Mouse (Mus musculus): ENCODE results near the gene Cfap97d2. TPM values are rescaled to one million over a fixed set of nuclear protein-coding genes. Genes with fewer than 3 reads are reported as not detected.

Gene Cfap97d2
- total RNA-seq, 2 experiments from 2014 or later, result not detected

DNA sequence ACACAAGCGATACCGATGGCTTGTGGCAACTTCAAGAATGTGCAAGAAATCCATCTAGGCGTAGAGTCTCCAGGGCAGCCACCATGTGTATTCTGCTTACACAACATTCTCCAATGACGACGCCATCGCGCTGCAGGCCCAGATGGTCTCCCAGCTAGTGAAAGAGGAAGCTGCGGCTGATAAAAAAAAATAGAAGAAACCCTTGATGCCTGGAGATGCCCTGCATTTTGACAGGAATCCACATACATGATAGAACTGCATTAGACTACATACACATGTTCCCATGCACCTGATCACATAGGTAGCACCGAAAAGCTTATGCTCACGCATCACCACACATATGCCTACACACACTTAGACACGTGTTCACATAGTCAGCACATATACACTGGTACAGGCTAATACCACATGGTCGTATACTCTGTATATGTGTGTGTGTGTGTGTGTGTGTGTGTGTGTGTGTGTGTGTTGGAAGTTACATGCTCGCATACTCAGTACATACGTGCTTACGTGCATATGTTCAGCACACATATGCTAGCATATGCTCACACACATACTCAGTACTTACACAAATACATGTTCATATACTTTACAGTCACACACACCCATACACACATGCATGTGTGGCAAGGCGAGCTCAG, 19.9 kb upstream of the Cfap97d2 start:
- intact Hi-C loops (cut with DNase I), result no loop called here
- no peak for DNase-seq

DNA sequence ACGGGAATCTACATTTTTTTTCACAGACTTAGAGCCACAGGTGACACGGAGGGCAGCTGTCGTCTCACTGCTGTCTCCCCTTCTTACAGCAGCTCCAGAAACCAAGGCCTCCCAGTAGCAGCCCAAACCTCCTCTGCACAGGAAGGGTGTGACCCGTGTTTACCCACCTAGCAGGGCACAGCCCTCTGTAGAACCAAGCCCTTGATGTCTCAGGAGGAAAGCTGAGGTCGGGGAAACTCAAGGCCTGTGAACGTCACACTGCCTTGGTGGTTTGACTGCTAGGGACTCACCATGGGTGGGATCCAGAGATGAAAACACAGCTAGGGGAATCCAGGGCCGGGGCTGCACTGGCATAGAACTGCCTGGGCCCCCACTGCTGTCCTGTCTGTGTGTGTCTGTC, 19.3 kb upstream of the Cfap97d2 start:
- DNase-seq, result no peak
- intact Hi-C loops (cut with DNase I), result no loop called here

DNA sequence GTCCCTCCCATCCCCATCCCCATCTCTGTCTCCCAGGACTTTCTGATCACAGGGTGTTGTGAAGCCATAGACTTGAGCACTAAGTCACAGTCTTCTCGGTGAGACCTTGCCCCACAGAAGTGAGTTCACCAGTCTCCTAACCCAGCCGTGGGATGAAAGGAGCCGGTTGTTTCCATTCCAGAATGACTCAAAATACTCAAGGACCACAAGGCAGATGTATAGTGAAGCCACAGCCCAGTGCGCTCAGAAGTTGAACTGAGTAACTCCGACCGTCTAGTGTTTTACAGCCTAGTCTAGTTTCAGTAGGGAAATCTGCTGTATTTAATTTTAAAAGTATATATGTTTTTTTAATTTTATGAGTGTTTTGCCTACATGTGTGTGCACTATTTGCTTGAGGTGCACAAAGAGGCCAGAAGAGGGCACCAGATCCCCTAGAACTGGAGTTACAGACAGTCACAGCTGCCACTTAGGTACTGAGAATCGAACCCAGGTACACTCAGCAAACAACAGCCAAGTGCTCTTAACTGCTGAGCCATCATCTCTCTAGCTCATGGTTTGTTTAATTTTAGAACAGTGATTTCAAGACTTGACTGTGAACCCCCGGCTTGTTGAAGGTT, 18.5 kb upstream of the Cfap97d2 start:
- DNase-seq, result no peak
- intact Hi-C loops (cut with DNase I), result no loop called here

DNA sequence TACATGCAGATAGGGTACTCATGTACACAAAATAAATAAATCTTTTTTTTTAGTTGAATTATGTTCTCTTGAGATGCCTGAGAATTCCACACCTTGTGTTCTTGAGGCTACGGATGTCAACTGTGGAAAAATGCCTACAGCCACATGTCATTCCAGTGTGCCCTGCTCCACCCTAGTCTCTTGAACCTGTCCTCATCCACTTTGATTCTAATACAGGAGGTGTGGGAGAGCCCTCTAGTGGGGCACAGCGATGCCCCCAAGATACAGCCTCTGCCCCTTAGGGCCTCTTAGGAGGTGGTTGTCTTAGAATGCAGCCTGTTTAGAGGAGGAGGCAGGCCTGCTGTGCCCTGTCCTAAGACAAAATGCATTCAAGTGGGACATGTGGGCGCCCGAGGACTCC, 17.7 kb upstream of the Cfap97d2 start:
- DNase-seq, result no peak
- intact Hi-C loops (cut with DNase I), result no loop called here

- DNase-seq, result peak; percentile 62 to 64
- intact Hi-C loops (cut with DNase I), result no loop called here
These were observed 17.2 kb upstream of the Cfap97d2 start for GRCm38 (mm10) chr8:13688461-13688860.

DNA sequence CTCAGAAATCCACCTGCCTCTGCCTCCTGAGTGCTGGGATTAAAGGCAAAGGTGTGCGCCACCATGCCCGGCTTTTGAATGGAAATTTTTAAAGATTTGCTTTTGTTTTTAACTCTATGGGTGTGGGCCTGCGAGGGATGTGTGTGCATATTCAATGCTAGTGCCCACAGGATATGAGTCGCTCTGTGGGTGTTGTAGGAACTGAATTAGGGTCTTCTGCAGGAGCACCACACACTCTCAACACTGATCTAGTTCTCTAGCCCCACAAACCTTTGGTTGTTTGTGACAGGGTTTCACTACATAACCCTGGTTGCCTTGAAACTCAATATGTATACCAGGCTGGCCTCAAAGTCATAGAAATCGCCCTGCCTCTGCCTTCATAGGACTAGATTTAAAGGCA, 16.4 kb upstream of the Cfap97d2 start:
- intact Hi-C loops (cut with DNase I), result no loop called here
- no peak for DNase-seq

- no peak for DNase-seq
- intact Hi-C loops (cut with DNase I), result no loop called here
These were observed 13.2 kb upstream of the Cfap97d2 start for GRCm38 (mm10) chr8:13692302-13693066.

DNA sequence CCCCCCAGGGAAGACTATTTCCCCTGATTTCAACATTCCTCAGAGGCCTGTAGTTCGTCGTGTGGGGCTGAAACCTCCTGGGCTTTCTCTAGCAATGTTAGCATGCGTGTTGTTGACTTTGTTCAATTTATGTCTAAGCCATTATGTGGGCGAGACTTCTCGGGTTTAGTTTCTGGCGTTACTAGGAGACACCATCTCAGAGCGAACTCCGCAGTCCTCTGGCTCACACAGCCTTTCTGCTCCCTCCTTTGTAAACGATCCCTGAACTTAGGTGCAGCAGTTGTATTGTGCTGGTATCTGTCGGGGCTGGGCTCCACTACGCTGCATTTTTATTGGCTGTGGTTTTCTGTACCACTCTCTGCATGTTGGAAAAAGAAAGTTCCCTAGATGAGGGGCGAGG, 11.0 kb upstream of the Cfap97d2 start:
- no peak for DNase-seq
- intact Hi-C loops (cut with DNase I), result no loop called here

DNA sequence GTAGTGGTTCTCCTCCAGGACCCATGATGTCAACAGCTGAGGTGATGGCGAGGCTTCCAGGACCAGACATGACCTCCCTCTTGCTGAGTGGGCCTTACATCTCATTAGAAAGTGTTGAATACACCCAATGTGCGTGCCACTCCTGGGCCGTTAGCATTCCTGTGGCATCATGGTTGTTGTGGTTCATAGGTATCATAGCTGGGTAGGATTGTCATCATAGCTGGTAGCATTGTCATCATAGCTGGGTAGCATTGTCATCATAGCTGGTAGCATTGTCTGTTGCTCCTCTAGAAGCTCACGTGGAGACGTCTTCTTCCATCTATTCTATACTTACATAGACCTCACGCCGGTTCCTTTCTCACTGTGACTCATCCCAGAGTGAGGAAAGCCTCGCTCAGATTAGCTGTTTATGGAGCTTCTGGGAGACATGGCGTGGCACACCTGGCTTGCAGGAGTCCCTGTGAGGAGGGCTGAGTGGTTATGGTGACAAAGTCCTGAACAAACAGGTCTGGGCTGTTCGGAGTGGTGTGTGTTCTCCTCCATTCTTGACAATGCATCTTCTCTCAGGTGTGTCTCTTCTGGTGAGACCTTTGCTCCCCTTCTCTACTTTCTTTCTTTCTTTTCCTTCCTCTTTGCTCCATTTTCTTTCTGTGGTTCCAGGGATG, 10.4 kb upstream of the Cfap97d2 start:
- intact Hi-C loops (cut with DNase I), result no loop called here

GRCm38 (mm10) chr8:13696157-13696556, 9.5 kb upstream of the Cfap97d2 start:
- DNase-seq, result no peak
- intact Hi-C loops (cut with DNase I), result no loop called here

More for the DNA sequence above, 10.4 kb upstream of the Cfap97d2 start:
- DNase-seq, result no peak

- intact Hi-C loops (cut with DNase I), result no loop called here
- no peak for DNase-seq
These were observed 8.5 kb upstream of the Cfap97d2 start for GRCm38 (mm10) chr8:13697196-13697595.

DNA sequence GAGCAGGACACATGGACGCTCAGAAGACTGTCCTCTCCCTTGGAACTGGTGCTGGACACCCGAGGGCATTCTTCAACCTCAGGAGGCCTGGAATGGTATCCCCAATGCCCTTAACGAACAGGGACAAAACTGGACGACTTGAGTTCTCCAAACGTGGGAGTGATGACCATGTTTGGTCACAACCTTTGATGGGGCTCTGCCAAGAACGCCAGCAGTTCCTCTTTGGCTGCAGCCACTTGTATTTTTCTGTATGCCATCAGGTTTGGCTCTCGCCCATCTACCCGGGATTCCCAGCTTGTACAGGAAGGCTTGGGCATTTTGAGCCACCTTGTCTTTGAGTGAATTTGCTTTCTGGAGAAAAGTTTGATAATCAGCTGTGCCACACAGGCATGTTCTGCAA, 8.0 kb upstream of the Cfap97d2 start:
- DNase-seq, result peak in 1 of 2 experiments; percentile 47
- intact Hi-C loops (cut with DNase I), result no loop called here

DNA sequence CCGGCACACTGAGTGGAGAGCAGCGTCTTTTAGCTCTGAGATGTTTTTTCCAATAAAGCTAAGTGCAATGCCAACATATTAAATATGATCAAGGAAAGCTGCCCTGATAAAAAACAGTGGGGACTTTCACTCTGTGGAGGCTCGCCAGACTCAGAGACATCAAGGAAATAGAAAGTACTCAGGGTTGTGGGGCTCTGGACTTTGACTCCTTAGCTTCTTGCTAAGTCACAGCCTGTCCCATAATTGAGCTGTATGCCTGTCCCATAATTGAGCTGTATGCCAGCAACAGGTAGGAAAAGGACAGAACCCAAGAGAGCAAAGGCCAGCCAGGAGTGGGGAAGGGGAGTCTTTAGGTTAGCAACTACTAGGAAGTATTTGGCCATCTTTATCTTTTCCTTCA, 7.4 kb upstream of the Cfap97d2 start:
- no peak for DNase-seq
- intact Hi-C loops (cut with DNase I), result no loop called here

DNA sequence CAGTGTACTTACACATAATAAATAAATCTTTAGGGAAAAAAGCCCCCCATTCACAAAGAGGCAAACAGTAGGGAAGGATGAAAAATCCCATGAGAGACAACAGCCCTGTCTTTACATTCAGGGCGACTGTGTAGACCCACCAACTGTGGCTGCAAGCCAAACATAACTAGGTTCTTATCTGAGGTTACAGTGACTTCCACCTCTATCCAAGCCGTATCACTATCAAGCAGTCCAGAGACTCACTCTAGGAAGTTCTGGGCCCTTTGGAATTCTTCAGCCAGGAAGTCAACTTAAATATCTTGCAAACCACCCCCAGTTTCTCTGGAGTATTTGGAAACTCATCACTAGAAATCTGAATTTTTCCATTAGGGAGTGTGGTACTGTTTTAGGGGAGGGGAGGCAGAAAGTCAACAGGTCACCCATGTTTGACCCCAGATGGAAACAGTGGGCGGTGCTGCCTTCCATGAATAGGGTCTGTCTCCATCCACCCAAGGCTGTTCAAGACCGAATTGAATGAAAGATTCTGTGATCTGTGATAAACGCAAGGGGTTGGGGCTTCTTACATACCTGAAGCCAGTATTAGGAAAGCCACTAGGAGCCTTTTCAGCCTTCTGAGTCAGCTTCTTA, 6.3 kb upstream of the Cfap97d2 start:
- intact Hi-C loops (cut with DNase I), result no loop called here
- DNase-seq, result no peak

DNA sequence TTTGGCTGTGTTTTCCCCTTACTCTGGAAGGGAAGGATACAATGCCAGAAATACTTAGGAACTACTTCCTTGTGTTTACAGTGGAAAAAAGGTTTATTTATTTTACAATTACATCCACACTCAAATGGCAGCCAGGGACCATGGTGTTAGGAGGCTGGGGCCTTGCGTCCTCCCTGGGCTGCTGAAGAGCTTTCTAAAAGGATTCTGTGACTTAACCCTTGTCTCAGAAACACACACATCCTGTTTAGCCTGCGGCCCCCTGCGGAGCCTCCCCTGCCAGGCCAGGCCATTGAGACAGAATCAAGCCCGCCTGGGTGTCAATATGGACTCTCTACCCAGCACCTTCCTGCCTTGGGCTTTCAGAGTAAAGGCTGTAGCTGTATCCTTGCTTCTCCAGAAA, 2.9 kb upstream of the Cfap97d2 start:
- intact Hi-C loops (cut with DNase I), result no loop called here
- DNase-seq, result no peak

- no peak for DNase-seq
These were observed 1.9 kb upstream of the Cfap97d2 start for GRCm38 (mm10) chr8:13703756-13704155.

GRCm38 (mm10) chr8:13704301-13704700, 1.4 kb upstream of the Cfap97d2 start:
- no peak for DNase-seq
- intact Hi-C loops (cut with DNase I), result no loop called here

More at GRCm38 (mm10) chr8:13703756-13704155, 1.9 kb upstream of the Cfap97d2 start:
- intact Hi-C loops (cut with DNase I), result no loop called here

DNA sequence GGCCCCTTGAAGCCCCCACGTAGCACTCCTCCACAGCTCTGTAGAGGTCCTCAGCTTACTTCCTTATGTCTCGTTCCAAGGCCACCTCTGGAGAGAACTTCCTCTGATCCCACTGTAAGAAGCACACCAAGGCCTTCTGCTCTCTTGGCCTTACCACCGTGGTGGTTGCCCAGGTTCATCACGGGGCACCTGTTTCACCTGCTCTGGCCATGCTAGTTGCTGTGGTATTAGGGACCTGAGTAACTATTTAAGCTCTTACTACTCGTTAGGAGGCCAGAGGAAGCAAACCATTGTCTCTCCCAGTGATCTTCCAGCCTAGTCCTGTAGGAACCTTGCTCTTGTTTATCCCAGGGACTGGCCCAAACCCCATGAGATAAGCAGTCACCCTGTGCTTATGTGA, 1.2 kb downstream of the Cfap97d2 start:
- intact Hi-C loops (cut with DNase I), result no loop called here
- DNase-seq, result no peak

- intact Hi-C loops (cut with DNase I), result no loop called here
These were observed 2.8 kb downstream of the Cfap97d2 start for GRCm38 (mm10) chr8:13708514-13708913.

DNA sequence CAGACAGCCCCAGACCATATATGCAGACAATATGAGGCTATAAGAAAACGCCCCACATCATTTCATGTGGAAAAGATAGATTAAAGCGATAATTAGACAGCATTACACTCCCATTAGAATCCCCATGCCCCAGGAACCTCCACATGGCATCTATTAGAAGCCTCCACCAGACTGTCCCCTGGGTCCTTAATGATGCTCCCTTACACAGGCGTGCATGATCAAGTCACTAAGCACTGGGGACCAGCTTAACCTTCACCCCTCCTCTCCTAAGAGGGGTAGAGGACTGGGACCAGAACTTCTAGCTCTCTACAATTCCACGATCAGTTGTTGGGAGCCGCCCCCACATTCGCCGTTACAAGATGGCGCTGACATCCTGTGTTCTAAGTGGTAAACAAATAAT, 13.3 kb downstream of the Cfap97d2 start:
- DNase-seq, result no peak
- intact Hi-C loops (cut with DNase I), result no loop called here

More at GRCm38 (mm10) chr8:13708514-13708913, 2.8 kb downstream of the Cfap97d2 start:
- DNase-seq, result no peak

GRCm38 (mm10) chr8:13725722-13726121, 20.0 kb downstream of the Cfap97d2 start:
- peak; percentile 57 to 70 for DNase-seq
- intact Hi-C loops (cut with DNase I), result loop anchor here (5.0 kb wide), 2 partner anchors 123 to 173 kb away; no protein-coding TSS in a partner anchor
